Mouse (Mus musculus) stomach, postnatal 0 days (tissue): ENCODE data around the gene Vps13d.

ENCODE experiments used
- CTCF ChIP-seq: IDR thresholded peaks from 2 replicates; pipeline ENCODE4 v1.5.1; 2016; ENCODE audit warnings: antibody characterized with exemption, low read depth, mild to moderate bottlenecking, moderate library complexity
- EP300 ChIP-seq: optimal IDR thresholded peaks from 2 replicates; pipeline ENCODE3; 2016; ENCODE audit warnings: antibody characterized with exemption

GRCm38 (mm10) chr4:144957721-144958120, 237.1 kb downstream of the Vps13d start:
- TF ChIP-seq EP300 (no peak), CTCF (no peak)
